Mouse (Mus musculus): ENCODE data around the gene Slc41a3.

Slc41a3 gene

GRCm38 (mm10) chr6:90663736-90664135, 59.2 kb downstream of the Slc41a3 start:
- peak; percentile 23 to 42 for DNase-seq (ENCODE audit: inconsistent age in 2 of 2, low spot score in 1 of 2)

- no peak for DNase-seq (ENCODE audit: inconsistent age in 2 of 2, low spot score in 1 of 2)
Observed at GRCm38 (mm10) chr6:90668693-90669092, 64.2 kb downstream of the Slc41a3 start.

- DNase-seq (ENCODE audit: inconsistent age in 2 of 2, low spot score in 1 of 2) = peak in 1 of 2 experiments; percentile 52
Observed at GRCm38 (mm10) chr6:90678759-90679158, 74.2 kb downstream of the Slc41a3 start.

DNA sequence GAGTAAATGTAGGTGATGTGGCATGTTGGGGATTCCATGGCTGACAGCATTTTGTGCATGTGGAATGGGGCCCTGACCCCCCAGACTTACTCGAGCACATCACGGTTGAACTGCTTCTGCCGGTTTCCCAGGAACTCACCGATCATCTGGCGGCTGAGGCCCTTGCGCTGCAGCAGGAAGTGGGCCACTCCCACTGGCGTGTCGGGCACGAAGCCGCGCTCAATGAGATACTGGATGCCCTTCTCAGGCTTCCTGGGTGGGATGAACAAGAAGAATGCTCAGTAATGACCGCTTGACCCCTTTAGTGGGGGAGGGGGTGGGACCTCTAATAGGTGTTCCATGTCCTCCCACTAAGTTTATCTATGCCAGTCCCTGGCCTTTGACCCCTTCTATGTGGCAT, 75.9 kb downstream of the Slc41a3 start:
- DNase-seq (ENCODE audit: inconsistent age in 2 of 2, low spot score in 1 of 2) = peak in 1 of 2 experiments; percentile 45

GRCm38 (mm10) chr6:90683831-90684532, 79.5 kb downstream of the Slc41a3 start:
- DNase-seq (ENCODE audit: inconsistent age in 2 of 2, low spot score in 1 of 2) = no peak

GRCm38 (mm10) chr6:90686812-90687211, 82.3 kb downstream of the Slc41a3 start:
- peak; percentile 56 to 68 for DNase-seq (ENCODE audit: inconsistent age in 2 of 2, low spot score in 1 of 2)

- peak in 1 of 2 experiments; percentile 53 for DNase-seq (ENCODE audit: inconsistent age in 2 of 2, low spot score in 1 of 2)
Observed at GRCm38 (mm10) chr6:90688003-90688402, 83.5 kb downstream of the Slc41a3 start.

- peak in 1 of 2 experiments; percentile 51 for DNase-seq (ENCODE audit: inconsistent age in 2 of 2, low spot score in 1 of 2)
Observed at GRCm38 (mm10) chr6:90688742-90689141, 84.2 kb downstream of the Slc41a3 start.

- DNase-seq (ENCODE audit: inconsistent age in 2 of 2, low spot score in 1 of 2) = no peak
Observed at GRCm38 (mm10) chr6:90689500-90689899, 85.0 kb downstream of the Slc41a3 start.

GRCm38 (mm10) chr6:90691935-90692334, 87.4 kb downstream of the Slc41a3 start:
- DNase-seq (ENCODE audit: inconsistent age in 2 of 2, low spot score in 1 of 2) = peak; percentile 69 to 86

GRCm38 (mm10) chr6:90692404-90692803, 87.9 kb downstream of the Slc41a3 start:
- no peak for DNase-seq (ENCODE audit: inconsistent age in 2 of 2, low spot score in 1 of 2)

GRCm38 (mm10) chr6:90695754-90696153, 91.2 kb downstream of the Slc41a3 start:
- peak; percentile 78 to 88 for DNase-seq (ENCODE audit: inconsistent age in 2 of 2, low spot score in 1 of 2)

All from adrenal gland, adult (tissue).